Mouse (Mus musculus) T-cell, adult 2 months (primary cell): ENCODE measurements around the gene Frmpd3.
"Not testable (repeated sequence)": the region's sequence is repeated elsewhere in the genome, so short reads cannot be mapped to it uniquely, and the experiment has no call there.

ENCODE experiments used
- DNase-seq: peaks from one replicate; pipeline ENCODE4 v3.0.0; 2022; ENCODE audit warnings: low spot score

Gene Frmpd3

DNA sequence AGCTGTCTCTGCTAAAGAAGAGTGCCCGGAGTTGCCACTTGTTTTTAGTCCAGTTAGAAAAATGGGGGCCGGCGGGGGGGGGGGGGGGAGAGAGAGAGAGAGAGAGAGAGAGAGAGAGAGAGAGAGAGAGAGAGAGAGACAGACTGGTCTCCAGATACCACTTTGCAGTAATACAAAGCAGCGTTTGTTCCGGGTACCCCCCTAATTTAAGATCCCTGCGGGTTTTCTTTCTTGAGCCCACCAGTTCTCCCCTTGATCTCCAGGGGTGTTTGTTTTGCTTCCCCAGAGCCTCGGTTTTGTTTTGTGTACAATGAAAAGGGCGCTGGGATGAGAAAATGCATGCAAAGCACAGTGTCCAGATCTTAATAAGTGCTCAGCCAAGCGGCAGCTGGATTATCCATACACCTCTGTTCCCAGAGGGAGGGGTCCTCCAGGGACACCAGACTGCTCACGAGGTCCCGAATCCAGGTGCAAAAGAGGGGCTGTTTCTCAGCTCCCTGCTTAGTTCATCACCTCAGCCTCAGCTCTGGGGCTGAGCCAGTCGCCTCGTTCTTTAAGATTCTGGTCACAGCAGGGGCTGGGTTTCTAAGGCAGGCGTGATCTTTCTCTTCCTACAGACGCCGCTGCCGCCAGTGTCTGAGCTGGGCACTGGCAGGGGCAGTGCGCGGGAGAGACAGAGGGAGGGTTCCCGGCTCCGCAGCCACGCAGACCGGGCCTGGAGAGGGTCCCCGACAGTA lies at the start of gene Frmpd3:
Gene Frmpd3 (plus strand): TSS at position 608 of the 737 bp plus-strand sequence.
- DNase-seq: no peak

DNA sequence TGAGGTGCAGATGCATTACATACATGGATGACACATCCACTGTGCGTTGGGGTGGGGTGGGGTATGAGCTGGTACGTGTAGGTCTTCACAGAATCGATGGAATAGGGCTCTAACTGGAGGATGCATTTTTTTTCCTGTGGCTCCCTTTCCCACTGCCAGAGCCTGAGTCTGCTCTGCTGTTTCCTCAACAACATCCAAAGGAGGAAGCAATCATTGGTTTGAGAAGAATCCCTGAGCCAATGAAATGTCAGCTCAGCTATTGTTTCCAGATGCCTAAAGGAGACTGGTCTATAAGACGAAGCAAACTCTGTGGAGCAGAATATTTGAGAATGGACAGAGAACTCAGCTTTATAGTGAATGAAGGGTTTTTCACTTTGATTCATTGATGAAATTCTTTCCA lies 38.3 kb upstream of the Frmpd3 start:
- DNase-seq: no peak

DNA sequence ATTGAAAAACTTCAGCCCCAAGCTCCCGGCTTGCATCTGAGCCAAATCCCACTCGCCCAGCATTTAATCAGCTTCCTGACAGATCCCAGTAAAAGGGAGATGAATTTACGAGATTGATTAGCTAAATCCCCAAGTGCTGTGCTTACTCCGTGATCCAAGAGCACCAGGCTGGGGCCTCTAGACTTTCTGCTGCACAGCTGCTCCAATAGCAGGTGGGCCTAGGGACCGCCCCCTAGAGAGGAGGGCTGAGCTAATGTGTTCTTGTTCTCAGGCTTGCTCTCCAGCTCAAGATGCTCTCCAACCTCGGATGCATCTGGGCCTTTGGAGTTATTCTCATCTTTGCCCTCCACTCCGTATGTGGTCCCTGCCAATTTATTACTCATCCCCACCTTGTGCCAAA lies 36.4 kb upstream of the Frmpd3 start:
- no peak for DNase-seq

DNA sequence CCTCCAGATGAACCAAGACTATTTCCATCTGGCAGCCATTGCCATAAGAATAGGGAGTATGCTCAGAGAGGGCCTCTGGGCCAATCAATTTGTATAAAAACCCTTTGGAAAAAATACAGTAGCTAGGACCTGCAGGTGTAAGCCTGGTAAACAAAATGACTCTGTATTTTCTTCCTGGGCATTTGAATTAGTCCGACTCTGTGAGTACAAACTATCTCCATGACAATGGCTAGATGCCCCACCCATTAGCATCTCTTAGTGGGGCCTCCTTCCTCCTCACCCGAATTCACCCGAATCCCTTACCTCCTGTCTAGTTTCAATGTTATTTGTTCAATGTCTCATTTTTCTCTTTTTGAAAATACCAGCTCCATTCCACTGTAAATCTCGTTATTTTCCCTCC lies 24.1 kb upstream of the Frmpd3 start:
- no peak for DNase-seq

DNA sequence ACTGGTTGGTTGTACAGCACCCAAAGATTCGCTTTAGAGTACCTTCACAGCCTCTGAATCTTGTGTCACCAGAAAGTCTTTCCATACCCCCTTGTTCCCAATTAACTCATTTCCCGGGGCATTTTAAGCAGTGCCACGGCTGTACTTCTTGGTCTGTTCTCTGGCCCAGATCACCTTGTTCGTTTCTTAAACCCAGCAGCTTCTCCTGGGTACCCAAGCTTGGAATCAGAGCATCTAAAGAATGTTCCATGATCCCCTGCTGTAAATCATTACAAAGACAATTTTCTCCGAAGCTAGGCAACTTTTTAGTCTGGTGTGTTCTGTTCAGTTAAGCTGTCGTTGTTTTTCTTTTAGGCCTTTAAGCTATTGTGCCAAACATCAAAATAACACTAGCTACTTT lies 22.9 kb upstream of the Frmpd3 start:
- DNase-seq: no peak

DNA sequence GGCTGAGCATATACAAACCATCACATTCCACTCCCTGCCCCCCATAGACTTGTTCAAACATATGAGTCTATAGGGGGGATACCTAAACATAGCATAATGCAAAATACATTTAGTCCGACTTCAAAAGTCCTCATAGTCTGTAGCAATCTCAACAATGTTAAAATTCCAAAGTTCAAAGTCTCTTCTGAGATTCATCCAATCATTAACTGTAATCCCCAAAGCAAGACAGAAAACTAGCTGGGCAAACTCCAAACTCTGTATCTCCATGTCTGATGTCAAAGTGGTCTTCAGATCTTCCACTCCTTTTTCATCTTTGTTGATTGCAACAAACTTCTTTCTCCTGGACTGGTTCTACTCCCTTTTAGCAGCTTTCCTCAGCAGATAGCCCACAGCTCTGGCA lies 21.4 kb upstream of the Frmpd3 start:
- DNase-seq: not testable (repeated sequence)

DNA sequence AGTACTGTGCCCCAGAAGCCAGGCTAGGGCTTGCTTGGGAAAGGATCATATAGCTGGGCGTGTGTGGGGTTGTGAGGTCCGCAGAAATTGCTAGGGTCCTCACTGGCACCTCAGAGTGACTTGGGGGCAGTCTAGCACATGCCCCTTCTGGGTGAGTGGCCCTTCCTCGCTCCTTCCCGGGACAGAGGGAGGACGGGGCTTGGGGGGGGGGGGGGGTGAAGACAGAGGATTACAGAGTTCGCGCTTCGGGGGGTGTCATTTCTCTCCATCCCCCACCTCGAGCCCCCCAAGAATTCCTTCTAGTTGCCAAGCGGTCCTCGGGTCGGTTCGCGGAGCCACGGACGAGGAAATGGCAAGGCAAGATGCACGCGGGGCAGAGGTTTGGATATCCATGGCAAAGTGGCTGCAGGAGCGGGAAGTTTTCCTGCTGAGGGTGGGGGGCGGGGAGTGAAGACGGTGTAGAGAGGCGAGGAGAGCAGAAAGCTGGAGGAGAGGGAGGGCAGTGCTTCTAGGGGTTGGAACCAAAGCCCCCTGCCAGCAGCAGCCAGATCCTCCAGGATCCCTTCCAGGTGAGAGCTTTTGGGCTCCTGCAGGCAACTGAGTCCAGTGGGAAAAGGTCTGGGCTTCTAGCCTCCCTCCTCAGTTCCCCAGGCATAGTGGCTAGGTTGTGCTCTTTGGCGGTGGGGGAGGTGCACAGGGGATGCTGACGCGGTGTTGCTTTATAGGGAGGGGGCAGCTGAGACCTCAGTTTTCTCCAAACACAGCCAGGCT lies 515 bp downstream of the Frmpd3 start:
- no peak for DNase-seq

DNA sequence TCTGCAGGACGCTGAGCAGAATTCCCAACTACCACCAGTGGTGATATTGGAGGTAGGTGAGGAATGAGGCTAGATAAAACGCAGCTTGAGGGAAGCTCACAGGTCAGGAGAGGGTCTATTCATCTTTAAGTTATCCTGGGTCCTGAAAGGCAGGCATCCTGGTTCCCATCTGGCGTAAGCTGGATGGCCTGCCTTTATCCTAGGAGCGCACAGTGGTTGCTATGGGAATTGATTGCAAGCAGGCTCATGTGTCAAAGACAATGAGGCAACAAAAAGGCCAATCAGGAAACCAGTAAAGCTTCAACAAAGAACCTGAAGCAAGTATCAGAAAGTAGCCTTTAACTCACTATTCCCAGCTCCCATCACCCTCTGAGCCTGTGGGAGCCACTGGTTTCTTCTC lies 33.6 kb downstream of the Frmpd3 start:
- DNase-seq: no peak

DNA sequence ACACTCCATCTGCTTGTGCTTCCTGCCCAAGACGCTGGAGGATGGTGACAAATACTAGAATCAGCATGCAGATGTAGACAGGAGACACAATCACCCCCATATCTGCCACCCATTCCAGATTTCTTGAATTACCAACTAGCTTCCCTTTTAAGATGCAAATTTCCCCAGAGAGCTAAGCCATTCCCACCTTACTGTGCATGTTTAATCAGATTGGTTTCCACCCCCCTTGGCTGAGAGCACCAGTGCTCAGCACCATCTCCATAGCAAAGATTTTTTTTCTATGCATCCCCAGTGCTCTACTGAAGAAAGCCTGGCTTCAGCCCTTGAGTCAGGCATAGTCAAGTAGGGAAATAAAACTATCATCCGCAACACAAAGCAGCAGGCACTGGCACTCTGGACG lies 57.9 kb downstream of the Frmpd3 start:
- DNase-seq: no peak

DNA sequence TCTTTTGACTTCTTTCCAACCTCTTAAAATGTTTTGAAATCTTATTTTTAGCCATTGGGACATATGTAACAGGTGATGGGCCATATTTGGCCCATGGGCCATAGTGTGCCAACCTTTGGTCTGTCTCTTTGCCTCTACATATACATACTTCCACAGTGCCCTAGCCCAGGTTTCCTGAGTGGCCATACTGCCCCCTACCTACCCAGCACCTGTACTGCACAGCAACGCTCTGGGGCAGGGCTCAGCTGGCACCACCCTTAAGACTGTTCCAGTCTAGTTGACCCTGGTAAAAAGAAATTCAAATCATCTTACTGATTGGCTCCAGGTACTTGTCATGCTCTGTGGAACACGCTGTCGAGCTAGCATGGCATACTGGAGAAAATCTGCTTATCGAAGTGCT lies 60.8 kb downstream of the Frmpd3 start:
- DNase-seq: no peak

DNA sequence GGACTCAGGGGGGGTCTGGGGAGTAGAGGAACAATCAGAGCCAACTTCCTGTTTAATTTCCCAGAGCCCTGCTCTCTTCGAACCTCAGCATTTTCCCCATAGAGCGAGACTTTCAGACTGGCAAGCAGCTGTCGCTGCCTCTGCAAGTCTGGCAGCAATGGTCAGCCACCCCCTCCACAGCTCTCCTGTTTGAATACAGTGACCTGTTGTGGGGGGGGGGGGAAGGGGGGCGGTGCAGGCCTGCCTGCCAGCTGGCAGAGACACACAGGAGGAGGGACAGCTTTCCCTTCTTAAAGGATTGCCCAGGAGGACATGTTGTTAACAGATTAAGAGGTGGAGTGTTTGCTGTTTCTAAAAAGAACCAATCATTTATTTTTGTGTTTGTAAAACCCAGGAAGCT lies 64.0 kb downstream of the Frmpd3 start:
- DNase-seq: no peak

DNA sequence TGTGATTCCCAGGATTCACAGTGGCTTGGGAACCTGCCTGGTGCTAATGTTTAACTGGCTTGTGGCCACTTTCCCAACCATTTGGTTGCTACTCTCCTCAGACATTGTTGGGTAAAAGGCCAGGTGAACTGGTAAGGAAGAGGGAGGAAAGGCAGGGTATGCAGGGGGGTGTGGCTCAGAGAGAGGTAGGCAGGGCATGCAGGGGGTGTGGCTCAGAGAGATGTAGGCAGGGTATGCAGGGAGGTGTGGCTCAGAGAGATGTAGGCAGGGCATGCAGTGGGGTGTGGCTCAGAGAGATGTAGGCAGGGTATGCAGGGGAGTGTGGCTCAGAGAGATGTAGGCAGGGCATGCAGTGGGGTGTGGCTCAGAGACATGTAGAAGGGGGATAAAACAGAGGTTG lies 64.4 kb downstream of the Frmpd3 start:
- DNase-seq: no peak

DNA sequence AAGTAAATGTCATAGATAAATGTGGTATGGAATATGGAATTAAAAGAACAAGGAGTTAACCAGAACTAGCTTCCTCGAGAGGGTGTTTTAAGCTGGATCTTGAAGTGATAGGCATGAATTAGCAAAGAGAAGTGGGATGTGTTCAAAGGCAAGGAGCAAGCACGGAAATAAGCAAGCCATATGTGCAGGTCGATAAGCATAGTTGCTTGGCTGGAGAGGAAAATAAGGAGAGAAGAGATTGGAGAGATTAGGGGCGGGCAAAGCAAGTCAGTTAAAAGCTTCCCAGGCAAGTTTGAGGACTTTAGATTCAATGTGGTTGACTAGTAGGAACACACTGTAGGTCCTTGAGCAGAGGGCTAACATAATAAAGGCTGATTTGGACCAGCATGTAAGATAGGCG lies 65.5 kb downstream of the Frmpd3 start:
- DNase-seq: no peak

DNA sequence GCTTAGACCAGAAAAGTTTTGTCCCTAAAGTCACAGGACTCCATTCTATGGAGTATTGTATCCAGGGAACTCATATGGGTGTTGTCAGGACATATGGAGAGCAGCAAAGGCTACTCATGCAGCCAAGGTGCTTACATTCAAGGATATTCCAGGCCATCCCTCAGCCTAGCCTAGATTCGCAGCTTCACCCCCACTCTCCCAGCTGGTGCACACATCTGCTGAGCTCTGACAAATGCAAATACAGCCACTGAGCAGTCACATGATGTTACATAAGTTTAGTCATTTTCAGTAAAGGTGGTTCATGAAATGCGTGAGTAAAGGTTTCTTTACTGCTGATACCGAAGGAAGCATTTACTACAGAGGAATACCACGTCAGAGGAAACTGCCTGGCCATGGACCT lies 76.4 kb downstream of the Frmpd3 start:
- DNase-seq: no peak

DNA sequence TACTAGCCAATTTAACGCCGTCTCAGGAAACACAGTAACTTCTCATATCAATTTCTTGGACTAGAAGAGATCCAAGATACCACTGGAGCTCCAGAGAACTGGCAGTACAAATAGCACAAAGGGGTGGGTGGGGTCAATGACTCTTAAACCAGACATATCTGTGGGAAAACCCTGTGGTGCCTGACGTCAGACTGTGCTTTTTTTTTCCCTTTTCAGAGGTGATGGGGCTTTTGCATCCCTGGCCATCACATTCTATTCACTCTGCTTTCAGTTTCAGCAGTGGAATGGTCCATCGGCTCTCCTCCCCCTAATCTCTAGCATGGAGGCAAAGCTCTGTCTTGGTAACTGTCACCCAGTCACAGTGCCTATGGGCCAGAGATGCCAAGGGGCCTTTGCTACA lies 85.1 kb downstream of the Frmpd3 start:
- DNase-seq: no peak

DNA sequence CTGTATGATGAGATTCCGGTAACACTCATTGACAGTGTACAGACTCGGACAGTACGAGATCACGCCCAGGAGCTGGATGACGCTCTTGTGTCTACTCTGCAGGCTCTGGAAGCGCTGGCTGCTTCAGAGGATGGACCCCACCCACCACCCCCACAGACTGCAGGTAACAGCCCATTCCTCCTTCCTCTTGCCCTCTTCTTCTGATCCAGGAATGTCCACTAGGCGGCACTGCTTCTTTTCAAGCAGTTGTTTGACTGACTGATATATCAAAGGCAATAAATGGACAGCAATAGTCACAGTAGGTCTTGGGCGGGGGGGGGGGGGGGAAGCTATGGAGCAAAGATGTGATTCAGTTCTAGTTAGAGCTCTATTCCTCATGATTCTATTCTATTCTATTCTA lies 86.2 kb downstream of the Frmpd3 start:
- DNase-seq: peak; percentile 23

DNA sequence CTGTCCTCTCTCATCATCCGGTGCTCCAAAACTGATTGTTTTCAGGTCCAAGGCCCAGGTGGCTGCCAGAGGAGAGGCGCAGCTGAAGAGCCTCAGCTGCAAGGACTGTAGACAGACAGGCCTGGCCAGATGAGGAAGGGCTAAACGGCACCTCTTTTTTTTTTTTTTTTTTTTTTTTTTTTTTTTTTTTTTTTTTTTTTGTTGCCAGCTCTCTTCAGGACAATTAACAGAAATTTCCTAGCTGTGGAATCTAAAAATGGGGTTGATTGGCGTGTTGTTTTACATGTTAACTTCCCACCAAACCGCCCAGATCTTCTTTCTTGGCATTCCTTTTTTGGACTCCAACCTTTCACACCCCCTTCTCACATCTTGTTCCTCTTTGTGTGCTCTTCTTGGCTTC lies 87.9 kb downstream of the Frmpd3 start:
- DNase-seq: no peak

DNA sequence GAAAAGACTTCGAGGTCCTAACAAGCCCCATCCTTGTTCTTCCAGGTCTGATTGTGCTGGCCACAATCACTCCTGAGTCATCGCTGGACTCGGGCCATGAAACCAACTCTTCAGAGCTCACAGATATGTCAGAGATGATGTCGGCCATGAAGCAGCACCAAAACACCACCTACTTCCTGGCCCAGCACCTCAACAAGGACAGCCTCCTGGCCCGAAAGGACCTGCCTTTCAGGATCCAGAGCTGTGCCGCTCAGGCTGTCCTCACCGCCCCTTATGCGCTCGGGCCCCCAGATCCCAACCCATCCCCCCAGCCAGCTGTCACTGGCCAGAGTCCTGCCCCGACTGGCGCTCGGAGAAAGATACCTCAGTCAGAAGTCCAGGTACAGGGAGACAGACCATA lies 88.4 kb downstream of the Frmpd3 start:
- no peak for DNase-seq

DNA sequence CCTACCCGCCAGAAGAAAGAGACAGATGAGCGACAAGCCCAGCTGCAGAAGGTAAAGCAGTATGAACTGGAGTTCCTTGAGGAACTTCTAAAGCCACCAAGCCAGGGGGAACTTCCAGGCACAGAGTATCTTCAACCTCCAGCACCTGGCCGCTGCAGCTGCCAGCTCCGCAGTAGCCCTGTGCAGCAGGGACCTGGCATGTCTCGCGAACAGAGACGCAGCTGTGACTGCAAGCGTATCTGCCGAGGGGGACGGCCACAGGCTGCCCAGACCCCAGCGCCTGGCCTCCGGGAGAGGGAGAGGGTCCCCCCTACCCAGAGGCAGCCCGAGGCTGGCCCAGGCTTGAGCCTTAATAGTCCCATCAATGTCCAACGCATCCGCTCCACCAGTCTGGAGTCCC lies 89.9 kb downstream of the Frmpd3 start:
- no peak for DNase-seq

DNA sequence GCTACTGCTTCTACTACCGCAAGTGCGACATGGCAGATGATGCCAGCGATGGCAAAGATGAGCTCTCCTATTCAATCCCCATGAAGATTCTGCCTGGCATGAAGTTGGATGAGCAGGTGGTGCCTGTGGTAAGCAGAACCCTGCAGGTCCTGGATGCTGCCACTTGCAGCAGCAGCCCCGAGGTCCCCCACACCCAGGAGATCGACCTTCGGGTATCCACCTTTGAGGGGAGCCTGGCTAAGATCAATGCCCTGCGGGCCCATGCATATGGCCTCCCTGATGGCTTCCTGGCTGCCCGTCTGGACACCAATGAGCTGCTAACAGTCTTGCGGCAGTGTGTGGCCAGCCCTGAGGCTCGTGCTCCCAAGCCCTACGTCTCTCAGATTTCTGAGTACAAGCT lies 90.7 kb downstream of the Frmpd3 start:
- DNase-seq: no peak

DNA sequence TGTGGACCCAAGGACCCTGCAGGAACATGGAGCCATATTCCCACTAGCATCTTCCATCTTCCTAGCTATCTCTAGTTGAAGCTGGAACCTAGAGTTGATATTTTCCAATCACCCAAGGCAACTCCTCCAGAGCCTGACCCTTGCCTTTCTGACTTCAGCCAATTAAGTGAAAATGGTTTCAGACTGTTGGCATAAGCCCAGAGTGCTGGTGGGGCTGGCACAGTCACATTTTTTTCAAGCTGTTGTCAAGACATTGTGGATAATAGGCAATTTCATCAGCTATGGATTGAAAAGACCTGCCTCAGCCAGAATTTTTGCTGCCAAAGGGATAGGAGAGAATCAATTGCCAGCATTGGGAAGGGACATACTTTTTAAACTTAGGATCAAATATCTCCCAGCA lies 95.8 kb downstream of the Frmpd3 start:
- DNase-seq: no peak

DNA sequence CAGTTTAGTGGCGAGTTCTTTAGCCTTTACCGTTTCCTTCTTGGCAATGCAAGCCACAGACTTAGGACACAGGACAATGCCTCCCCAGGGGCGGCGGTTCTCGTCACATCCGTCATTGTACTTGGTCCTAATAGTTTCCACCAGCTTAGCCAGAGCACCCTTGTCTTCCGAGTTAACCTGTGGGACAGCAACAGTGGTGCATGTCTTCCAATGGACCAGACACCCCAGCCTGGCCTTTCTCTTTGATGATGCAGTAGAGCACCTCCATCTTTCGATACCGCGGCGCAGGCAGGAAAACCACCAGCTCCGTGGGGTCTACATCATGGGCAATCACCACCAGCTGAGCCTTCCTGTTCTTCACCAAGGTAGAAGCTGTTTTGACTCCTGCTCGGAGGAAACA lies 103.5 kb downstream of the Frmpd3 start:
- DNase-seq: peak; percentile 22

DNA sequence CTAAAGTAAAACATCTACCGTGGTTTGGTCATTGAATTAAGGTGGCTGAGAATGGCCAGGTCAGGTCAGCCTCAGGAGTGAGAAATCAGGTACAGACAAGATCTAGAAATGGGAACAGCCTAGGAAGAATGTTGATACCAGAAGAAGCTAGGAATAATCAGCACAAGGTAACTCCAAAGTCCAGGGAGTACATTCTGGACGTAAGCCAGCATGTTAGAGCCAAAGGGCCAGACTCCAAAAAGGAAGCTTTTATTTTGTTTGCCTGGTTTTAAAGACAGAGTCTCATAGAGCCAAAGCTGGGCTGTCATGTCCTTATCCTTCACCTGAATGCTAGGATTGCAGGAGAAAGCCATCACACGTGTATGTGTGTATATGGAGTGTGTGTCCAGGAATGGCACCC lies 108.0 kb downstream of the Frmpd3 start:
- no peak for DNase-seq

DNA sequence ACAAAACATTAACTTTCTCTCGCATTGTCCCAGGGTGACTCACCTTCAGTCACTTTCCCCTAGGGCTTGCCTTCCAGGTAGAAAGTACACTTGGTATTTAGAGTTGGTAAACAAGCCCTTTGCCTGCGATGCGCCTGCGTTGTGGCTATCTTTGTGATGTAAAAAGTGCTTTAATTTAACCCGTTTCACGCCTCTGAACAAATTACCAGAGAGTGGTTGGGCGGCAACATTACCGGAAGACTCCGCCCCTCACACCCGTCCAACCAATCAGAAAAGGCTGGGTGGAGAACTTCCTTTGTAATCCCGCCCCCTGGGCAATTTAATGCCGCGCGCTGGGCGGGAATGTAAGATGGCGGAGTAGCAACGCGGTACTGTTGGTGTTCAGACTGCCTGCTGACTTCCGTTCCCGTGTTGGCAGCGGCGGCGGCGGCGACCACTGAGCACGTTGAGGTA lies 114.2 kb downstream of the Frmpd3 start, which contains the start of gene Prps1:
Gene Prps1 (plus strand): TSS at position 335 of the 453 bp plus-strand sequence.
- DNase-seq: peak; percentile 91
